Mouse (Mus musculus) hindbrain, embryonic 13.5 days (tissue): ENCODE results near the gene Pcnx3. TPM values are rescaled to one million over a fixed set of nuclear protein-coding genes. Genes with fewer than 3 reads are reported as not detected.

ENCODE experiments used
- ATAC-seq: fragments of 200-750 bp; cut with Nextera tagmentation; 2 replicates; pipeline ENCODE4 v1.8.0; 2017; ENCODE audit warnings: moderate TSS enrichment; ENCODE audit not compliant: low FRiP score
- H3K27ac ChIP-seq: fragments of 300-500 bp; sonication (generic); 2 replicates; pipeline ENCODE4 v1.5.1; 2015; ENCODE audit warnings: inconsistent platforms, mild to moderate bottlenecking, moderate library complexity
- H3K27me3 ChIP-seq: fragments of 300-500 bp; sonication (generic); 2 replicates; pipeline ENCODE4 v1.6.1; 2015; ENCODE audit warnings: mild to moderate bottlenecking, inconsistent platforms
- H3K36me3 ChIP-seq: fragments of 300-500 bp; sonication (generic); 2 replicates; pipeline ENCODE4 v1.6.1; 2015; ENCODE audit warnings: mild to moderate bottlenecking, inconsistent platforms
- H3K4me1 ChIP-seq: fragments of 300-500 bp; sonication (generic); replicated peaks from 2 replicates; pipeline ENCODE4 v1.6.1; 2015; ENCODE audit warnings: inconsistent platforms
- H3K4me2 ChIP-seq: fragments of 300-500 bp; sonication (generic); 2 replicates; pipeline ENCODE4 v1.6.1; 2015; ENCODE audit warnings: inconsistent platforms, mild to moderate bottlenecking, moderate library complexity
- H3K4me3 ChIP-seq: fragments of 300-500 bp; sonication (generic); 2 replicates; pipeline ENCODE4 v1.5.1; 2015; ENCODE audit warnings: mild to moderate bottlenecking, inconsistent platforms
- H3K9ac ChIP-seq: fragments of 300-500 bp; sonication (generic); 2 replicates; pipeline ENCODE4 v1.6.1; 2015; ENCODE audit warnings: mild to moderate bottlenecking, inconsistent platforms
- H3K9me3 ChIP-seq: fragments of 300-500 bp; sonication (generic); 2 replicates; pipeline ENCODE4 v1.6.1; 2016; ENCODE audit warnings: inconsistent platforms
- WGBS: fragments of 180-500 bp; shearing (Covaris S2); methylation state at CpG from one replicate; pipeline ENCODE4 v1.1.7; 2015; 5-methylcytosine and 5-hydroxymethylcytosine counted together
- polyA plus RNA-seq: library from polyadenylated mRNA; unstranded; fragments of >200 nt; fragmentation: Nextera tagmentation; extraction: Ambion mirVana; gene quantifications from 2 replicates; pipeline ENCODE4 v1.2.1, GENCODE M21; 2015

Pcnx3 gene
- polyA plus RNA-seq, 1 experiment from 2014 or later, result 21.3 TPM

GRCm38 (mm10) chr19:5662981-5663913 lies 25.5 kb downstream of the Pcnx3 start, which contains the start of gene Sipa1:
Gene Sipa1 (minus strand): TSS chr19:5663707.
- peak; percentile 79 for ATAC-seq
- H3K4me3 ChIP-seq, result peak within 1 kb of the TSS; percentile 36
- H3K27ac ChIP-seq, result peak within 1 kb of the TSS; percentile 75
- no peaks in the 10 kb centered on the region for H3K27me3 ChIP-seq
- H3K4me1 ChIP-seq, result peaks cover 20% of the 10 kb centered on the region
- no peaks in the 10 kb centered on the region for H3K9me3 ChIP-seq
- WGBS, result 1% methylated on average over 32 of the region's 32 CpGs
- peak within 1 kb of the TSS; percentile 66 for H3K9ac ChIP-seq
- H3K4me2 ChIP-seq, result peak within 1 kb of the TSS; percentile 54
- peaks cover 42% of the 10 kb centered on the region for H3K36me3 ChIP-seq

DNA sequence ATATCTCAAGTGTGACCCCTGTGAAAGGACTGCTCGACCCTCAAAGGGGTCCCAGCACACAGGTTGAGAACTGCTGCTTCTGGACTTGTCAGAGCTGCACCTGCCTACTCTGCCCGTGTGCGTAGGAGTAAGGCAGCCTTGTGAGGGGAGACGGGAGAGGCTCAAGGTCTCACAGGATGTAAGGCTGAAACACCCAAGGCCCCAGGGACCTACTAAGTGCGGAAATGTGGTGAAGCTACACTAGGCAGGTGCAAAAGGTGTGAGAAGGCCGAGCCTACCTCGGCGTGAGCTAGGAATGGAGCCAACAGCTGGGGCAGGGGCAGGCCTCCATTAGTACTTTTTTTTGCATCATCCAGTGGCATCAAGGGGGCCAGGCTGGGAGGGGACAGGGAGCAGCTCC lies 26.4 kb downstream of the Pcnx3 start:
- ATAC-seq, result no peak
- Histone ChIP-seq H3K27me3 (no peaks in the 10 kb centered on the region), H3K4me1 (peaks cover 20% of the 10 kb centered on the region), H3K36me3 (peaks cover 32% of the 10 kb centered on the region), H3K9ac (peak overlapping the region; percentile 66; the same call in 1 of the 2 replicates), H3K4me2 (peak overlapping the region; percentile 54), H3K4me3 (peak overlapping the region; percentile 36), H3K9me3 (no peaks in the 10 kb centered on the region), H3K27ac (peak overlapping the region; percentile 75)
- WGBS, result 80% methylated on average over 8 of the region's 8 CpGs

- Histone ChIP-seq H3K9ac (peak overlapping the region; percentile 24; the same call in 1 of the 2 replicates), H3K27ac (no peak overlapping the region), H3K27me3 (peaks cover 6% of the 10 kb centered on the region), H3K36me3 (peaks cover 21% of the 10 kb centered on the region), H3K4me2 (peak overlapping the region; percentile 11), H3K4me1 (peaks cover 20% of the 10 kb centered on the region), H3K4me3 (no peak overlapping the region), H3K9me3 (no peaks in the 10 kb centered on the region)
- no peak for ATAC-seq
- WGBS, result 79% methylated on average over 16 of the region's 16 CpGs
These were observed 27.6 kb downstream of the Pcnx3 start for GRCm38 (mm10) chr19:5660942-5661751.

- 0 out of 2 replicates have a peak, but pooled peaks have one; percentile 25 for ATAC-seq
These were observed 33.9 kb downstream of the Pcnx3 start for GRCm38 (mm10) chr19:5654720-5655298.

GRCm38 (mm10) chr19:5653969-5654719 lies 34.6 kb downstream of the Pcnx3 start:
- ATAC-seq, result 0 out of 2 replicates have a peak, but pooled peaks have one; percentile 29
- Histone ChIP-seq H3K9ac (peak overlapping the region; percentile 68), H3K27ac (no peak overlapping the region), H3K4me2 (peak overlapping the region; percentile 59), H3K36me3 (0 out of 2 replicates have a peak, but pooled peaks cover 5% of the 10 kb centered on the region), H3K27me3 (peaks cover 42% of the 10 kb centered on the region), H3K4me3 (peak overlapping the region; percentile 41), H3K9me3 (no peaks in the 10 kb centered on the region), H3K4me1 (peaks cover 21% of the 10 kb centered on the region)
- WGBS, result 7% methylated on average over 62 of the region's 62 CpGs

More at GRCm38 (mm10) chr19:5654720-5655298, 33.9 kb downstream of the Pcnx3 start:
- Histone ChIP-seq H3K4me2 (peak overlapping the region; percentile 59), H3K27ac (no peak overlapping the region), H3K9me3 (no peaks in the 10 kb centered on the region), H3K27me3 (peaks cover 42% of the 10 kb centered on the region), H3K4me1 (peaks cover 16% of the 10 kb centered on the region), H3K4me3 (peak overlapping the region; percentile 41), H3K36me3 (0 out of 2 replicates have a peak, but pooled peaks cover 5% of the 10 kb centered on the region), H3K9ac (peak overlapping the region; percentile 63)
- 9% methylated on average over 43 of the region's 43 CpGs for WGBS

GRCm38 (mm10) chr19:5652570-5652969 lies 36.1 kb downstream of the Pcnx3 start:
- no peaks in the 10 kb centered on the region for H3K9me3 ChIP-seq
- 82% methylated on average over 6 of the region's 6 CpGs for WGBS

GRCm38 (mm10) chr19:5651502-5652274 lies 37.0 kb downstream of the Pcnx3 start:
- Histone ChIP-seq H3K9ac (no peak overlapping the region), H3K4me1 (peaks cover 35% of the 10 kb centered on the region), H3K36me3 (peaks cover 20% of the 10 kb centered on the region), H3K27me3 (peaks cover 41% of the 10 kb centered on the region), H3K4me3 (no peak overlapping the region), H3K9me3 (no peaks in the 10 kb centered on the region), H3K27ac (no peak overlapping the region), H3K4me2 (no peak overlapping the region)
- 62% methylated on average over 13 of the region's 13 CpGs for WGBS
- no peak for ATAC-seq

More at GRCm38 (mm10) chr19:5652570-5652969, 36.1 kb downstream of the Pcnx3 start:
- Histone ChIP-seq H3K9ac (no peak overlapping the region), H3K27ac (no peak overlapping the region), H3K27me3 (peaks cover 42% of the 10 kb centered on the region), H3K4me1 (peaks cover 35% of the 10 kb centered on the region), H3K4me2 (no peak overlapping the region), H3K4me3 (no peak overlapping the region), H3K36me3 (peaks cover 11% of the 10 kb centered on the region)
- ATAC-seq, result no peak

- peaks cover 18% of the 10 kb centered on the region for H3K27me3 ChIP-seq
These were observed 39.4 kb downstream of the Pcnx3 start for GRCm38 (mm10) chr19:5649298-5649741.

GRCm38 (mm10) chr19:5648401-5649297 lies 40.1 kb downstream of the Pcnx3 start:
- peak overlapping the region; percentile 25 for H3K4me3 ChIP-seq
- H3K4me2 ChIP-seq, result peak overlapping the region; percentile 56
- H3K9me3 ChIP-seq, result no peaks in the 10 kb centered on the region
- ATAC-seq, result peak; percentile 90
- H3K4me1 ChIP-seq, result peaks cover 20% of the 10 kb centered on the region
- H3K27me3 ChIP-seq, result peaks cover 11% of the 10 kb centered on the region
- peak overlapping the region; percentile 88 for H3K27ac ChIP-seq
- WGBS, result 13% methylated on average over 26 of the region's 26 CpGs
- peaks cover 51% of the 10 kb centered on the region for H3K36me3 ChIP-seq
- peak overlapping the region; percentile 72 for H3K9ac ChIP-seq

More at GRCm38 (mm10) chr19:5649298-5649741, 39.4 kb downstream of the Pcnx3 start:
- Histone ChIP-seq H3K36me3 (peaks cover 44% of the 10 kb centered on the region), H3K9ac (peak overlapping the region; percentile 72), H3K27ac (peak overlapping the region; percentile 88), H3K9me3 (no peaks in the 10 kb centered on the region), H3K4me1 (peaks cover 26% of the 10 kb centered on the region), H3K4me3 (peak overlapping the region; percentile 25), H3K4me2 (peak overlapping the region; percentile 56)
- no peak for ATAC-seq
- 76% methylated on average over 6 of the region's 6 CpGs for WGBS

DNA sequence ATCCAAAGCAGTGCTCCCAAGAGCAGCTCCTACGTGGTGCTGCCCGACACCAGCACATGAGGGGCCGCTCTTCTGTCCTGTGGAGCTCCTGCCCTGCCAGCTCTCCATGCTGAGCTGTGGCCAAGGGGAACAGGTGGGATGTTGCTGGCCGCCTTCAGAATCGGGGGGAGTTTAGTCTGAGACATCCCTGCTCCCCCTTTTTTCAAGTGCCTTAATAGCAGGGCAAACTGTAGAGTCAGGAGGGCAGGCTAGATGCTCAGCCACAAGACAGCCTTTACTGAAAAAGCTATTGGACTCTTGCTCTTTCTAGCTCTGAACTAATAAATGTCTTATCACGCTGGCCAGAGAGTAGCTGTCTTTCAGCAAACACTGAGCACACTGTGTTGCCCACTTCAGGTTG lies 40.9 kb downstream of the Pcnx3 start:
- peaks cover 57% of the 10 kb centered on the region for H3K36me3 ChIP-seq
- peaks cover 3% of the 10 kb centered on the region for H3K27me3 ChIP-seq
- H3K4me2 ChIP-seq, result no peak overlapping the region
- H3K4me3 ChIP-seq, result no peak overlapping the region
- no peaks in the 10 kb centered on the region for H3K9me3 ChIP-seq
- WGBS, result 94% methylated on average over 6 of the region's 6 CpGs
- no peak for ATAC-seq
- peaks cover 19% of the 10 kb centered on the region for H3K4me1 ChIP-seq
- H3K27ac ChIP-seq, result peak overlapping the region; percentile 88
- H3K9ac ChIP-seq, result 0 out of 2 replicates have a peak overlapping the region, but pooled peaks have one; percentile 72
